ENCODE assay signal across 8 mouse cellular contexts in genomic region chr1:181923384-181923783, GRCm38 (mm10).
DNase-seq lines count a peak whose midpoint lies in the region; ATAC-seq lines count a peak whose summit lies in the region.

No protein-coding gene starts in this region.

- H3K4me1 ChIP-seq in heart, embryonic 11.5 days (ENCODE audit: control insufficient read depth, insufficient read depth, low read length) = peaks cover 5% of the 10 kb centered on the region
- no peaks in the 10 kb centered on the region for H3K4me1 ChIP-seq in neural tube, embryonic 14.5 days (ENCODE audit: control insufficient read depth, insufficient read depth, low read length)

- H3K9ac ChIP-seq in heart, embryonic 11.5 days (ENCODE audit: low read depth, low read length) = no peak overlapping the region
- H3K9ac ChIP-seq in neural tube, embryonic 14.5 days (replicated peaks; ENCODE audit: low read depth, low read length) = no peak overlapping the region

- peak overlapping the region; percentile 12 for H3K4me2 ChIP-seq in heart, embryonic 11.5 days
- peak overlapping the region; percentile 18; the same call in 1 of the 2 replicates for H3K4me2 ChIP-seq in neural tube, embryonic 14.5 days (ENCODE audit: low read depth, low read length)

- no peaks in the 10 kb centered on the region for H3K9me3 ChIP-seq in heart, embryonic 11.5 days (replicated peaks; ENCODE audit: control insufficient read depth, low read length)
- no peaks in the 10 kb centered on the region for H3K9me3 ChIP-seq in neural tube, embryonic 14.5 days (ENCODE audit: control insufficient read depth, low read length)

- no peak overlapping the region for H3K27ac ChIP-seq in heart, embryonic 11.5 days (ENCODE audit: low read depth, low read length)
- H3K27ac ChIP-seq in neural tube, embryonic 14.5 days (ENCODE audit: low read depth, low read length) = no peak overlapping the region; the same call in 1 of the 2 replicates

- no peak overlapping the region for H3K4me3 ChIP-seq in heart, embryonic 11.5 days (ENCODE audit: low read depth, low read length)
- no peak overlapping the region for H3K4me3 ChIP-seq in neural tube, embryonic 14.5 days (ENCODE audit: low read depth, low read length)

- 0 out of 2 replicates have a peak, but pooled peaks have one; percentile 39 for ATAC-seq in heart, embryonic 11.5 days (replicated peaks; ENCODE audit: insufficient number of reproducible peaks, low FRiP score, low TSS enrichment)
- peak; percentile 58; the same call in 1 of the 2 replicates for ATAC-seq in neural tube, embryonic 14.5 days (ENCODE audit: low read depth)

- 62% methylated on average over 24 of the region's 24 CpGs for WGBS in heart, embryonic 11.5 days (ENCODE audit: insufficient replicate concordance)
- 72% methylated on average over 24 of the region's 24 CpGs for WGBS in neural tube, embryonic 14.5 days

- DNase-seq in gastrocnemius, postnatal 25 days = peak; percentile 15
- DNase-seq in gastrocnemius, adult 18-20 months (ENCODE audit: low spot score) = no peak
- DNase-seq in c-Kit-positive CD71-positive TER-119-positive erythroid progenitor cells, embryonic 14.5 days (ENCODE audit: low spot score) = peak; percentile 13
- peak; percentile 36 for DNase-seq in left cerebral cortex, adult 11 months (ENCODE audit: low spot score)
- DNase-seq in thymus, postnatal 10 days (ENCODE audit: low spot score in 2 of 2) = no peak
- DNase-seq in thymus, adult 18-20 months = no peak

- H3K36me3 ChIP-seq in heart, embryonic 11.5 days (ENCODE audit: control insufficient read depth, insufficient read depth, low read length) = peaks cover 2% of the 10 kb centered on the region; the same call in 1 of the 2 replicates
- H3K36me3 ChIP-seq in neural tube, embryonic 14.5 days (ENCODE audit: control insufficient read depth, insufficient read depth, low read length) = peaks cover 4% of the 10 kb centered on the region; the same call in 1 of the 2 replicates

- no peaks in the 10 kb centered on the region for H3K27me3 ChIP-seq in heart, embryonic 11.5 days (ENCODE audit: control insufficient read depth, insufficient read depth, low read length)
- no peaks in the 10 kb centered on the region for H3K27me3 ChIP-seq in neural tube, embryonic 14.5 days (ENCODE audit: control insufficient read depth, insufficient read depth, low read length)

Comparison
In these comparisons a context has a peak if more than half of its experiments do, and no peak if none do; other contexts are left out.
1. DNase-seq: peak in gastrocnemius, postnatal 25 days (single experiment), c-Kit-positive CD71-positive TER-119-positive erythroid progenitor cells, embryonic 14.5 days (single experiment) and left cerebral cortex, adult 11 months (single experiment); none in gastrocnemius, adult 18-20 months (single experiment), thymus, postnatal 10 days (0 of 2) and thymus, adult 18-20 months (0 of 2).